Mouse (Mus musculus): ENCODE results near the gene Hes7. TPM values are rescaled to one million over a fixed set of nuclear protein-coding genes. Genes with fewer than 3 reads are reported as not detected.

Gene Hes7
- polyA plus RNA-seq (2014; fragmentation: Illumina TruSeq; extraction: RNeasy Lipid Tissue Mini Kit (QIAGEN cat#74804)) = not detected

DNA sequence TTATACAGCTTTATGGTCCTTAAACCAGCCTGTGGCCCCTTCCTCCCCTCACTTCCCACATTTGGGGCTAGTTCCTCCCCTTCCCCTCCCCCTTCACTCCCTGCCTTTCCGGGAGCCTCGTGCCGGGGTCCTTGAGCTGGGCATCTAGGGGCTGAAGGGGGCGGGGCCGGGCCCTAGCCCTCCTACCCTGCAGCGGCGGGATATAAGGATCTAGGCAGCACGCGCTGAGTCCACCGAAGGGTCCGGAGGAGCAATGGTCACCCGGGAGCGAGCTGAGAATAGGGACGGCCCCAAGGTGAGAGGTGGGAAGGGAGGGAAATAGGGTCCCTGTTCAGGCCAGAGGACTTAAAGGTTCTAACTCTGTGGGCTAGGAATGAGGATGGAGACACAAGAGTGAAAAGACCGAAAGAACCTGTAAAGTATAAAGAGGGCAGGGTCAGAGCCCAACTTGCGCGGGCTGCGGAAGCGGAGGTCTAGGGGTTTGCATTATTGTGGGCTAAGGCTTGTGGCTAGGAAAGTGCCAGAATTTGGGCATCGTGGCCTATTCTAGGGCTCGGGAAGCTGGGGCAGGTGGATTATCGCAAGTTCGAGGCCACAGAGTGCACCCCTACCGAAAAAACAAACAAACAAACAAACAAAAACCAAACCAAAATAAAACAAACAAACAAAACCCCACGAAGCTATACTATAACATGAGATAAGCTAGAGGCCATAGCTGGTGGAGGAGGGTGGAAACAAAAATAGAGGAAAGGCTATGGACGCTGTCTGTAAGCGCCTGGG is at the start of gene Hes7:
Hes7 (plus strand) TSS at position 184 of the 780 bp plus-strand sequence.

DNA sequence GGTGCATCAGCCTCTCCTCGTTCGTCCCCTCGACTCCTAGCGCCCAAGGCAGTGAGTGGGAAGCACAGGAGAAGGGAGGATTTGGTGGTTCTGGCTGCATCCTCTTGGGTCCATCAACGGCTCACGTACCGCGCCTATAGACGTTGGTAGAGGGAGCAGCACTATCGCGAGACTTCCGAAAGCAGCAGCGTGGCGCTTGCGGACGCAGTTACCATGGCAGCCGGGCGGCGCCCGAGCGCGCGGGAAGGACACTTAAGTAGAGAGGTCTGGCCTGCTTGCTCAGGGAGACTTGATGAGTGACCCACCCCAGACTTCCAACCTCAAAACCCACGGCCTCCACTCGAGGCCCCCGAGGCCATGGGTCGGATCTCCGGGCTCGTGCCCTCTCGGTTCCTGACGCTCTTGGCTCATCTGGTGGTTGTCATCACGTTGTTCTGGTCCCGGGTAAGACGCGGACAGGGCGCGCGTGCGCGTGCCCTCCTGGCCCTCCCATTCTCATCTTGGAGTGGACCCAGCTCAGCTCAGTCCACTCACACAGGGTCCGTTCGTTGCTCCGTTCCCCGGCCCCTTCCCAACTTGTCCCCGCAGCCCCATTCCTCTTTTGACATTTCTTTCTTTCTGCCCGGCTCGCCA is 49.5 kb upstream of the Hes7 start, which contains the start of gene Tmem107:
Tmem107 (plus strand) TSS at position 217 of the 633 bp plus-strand sequence.

GRCm38 (mm10) chr11:69088103-69088855 is 31.9 kb upstream of the Hes7 start, which contains the start of gene Vamp2:
Vamp2 (plus strand) TSS chr11:69088490.

GRCm38 (mm10) chr11:69094697-69095429 is 25.3 kb upstream of the Hes7 start, which contains the start of gene Per1:
Per1 (plus strand) TSS chr11:69095217.

DNA sequence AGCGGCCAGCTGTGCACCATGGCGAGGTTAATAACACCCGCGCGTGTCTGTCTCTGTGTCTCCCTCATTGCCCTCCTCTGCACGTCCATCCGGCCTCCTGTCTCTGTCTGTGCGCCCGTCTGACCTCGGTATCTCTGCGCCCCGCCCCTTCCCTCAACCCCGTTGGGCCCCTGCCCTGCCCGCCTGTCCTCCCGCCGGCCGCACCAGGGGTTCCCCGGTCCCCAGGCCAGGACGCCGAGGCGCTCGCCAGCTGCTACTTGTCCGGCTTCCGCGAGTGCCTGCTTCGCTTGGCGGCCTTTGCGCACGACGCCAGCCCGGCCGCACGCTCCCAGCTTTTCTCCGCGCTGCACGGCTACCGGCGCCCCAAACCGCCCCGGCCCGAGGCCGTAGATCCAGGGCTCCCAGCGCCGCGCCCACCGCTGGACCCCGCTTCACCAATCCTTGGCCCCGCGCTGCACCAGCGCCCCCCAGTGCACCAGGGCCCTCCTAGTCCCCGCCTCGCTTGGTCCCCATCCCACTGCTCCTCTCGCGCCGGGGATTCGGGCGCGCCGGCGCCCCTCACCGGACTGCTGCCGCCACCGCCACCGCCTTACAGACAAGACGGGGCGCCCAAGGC is 2.2 kb downstream of the Hes7 start, which contains the start of gene 9130213A22Rik:
9130213A22Rik (minus strand) TSS at position 254 of the 616 bp plus-strand sequence.

GRCm38 (mm10) chr11:69125852-69125918 is 5.5 kb downstream of the Hes7 start, which contains the start of gene Aloxe3:
Aloxe3 (plus strand) TSS chr11:69125896.

DNA sequence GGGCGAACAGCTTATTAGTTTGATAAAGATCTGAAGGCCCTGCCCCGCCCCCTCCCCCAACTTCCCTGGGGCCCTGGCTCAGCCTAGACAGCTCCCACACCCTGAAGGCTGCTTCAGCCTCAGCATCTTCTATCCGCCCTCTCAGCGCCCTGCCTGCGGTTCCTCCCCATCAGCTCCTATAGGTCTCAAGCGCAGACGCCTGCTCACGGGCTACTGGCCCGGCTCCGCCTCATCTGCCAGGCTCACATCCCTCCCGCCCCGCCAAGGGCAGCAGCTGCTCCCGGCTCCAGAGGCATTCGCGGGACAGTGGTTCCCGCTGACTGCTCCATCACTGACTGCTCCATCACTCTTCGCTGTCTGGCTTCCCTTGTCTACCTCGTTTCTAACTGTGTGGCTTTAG is 36.6 kb downstream of the Hes7 start, which contains the start of gene Alox12b:
Alox12b (plus strand) TSS at position 190 of the 400 bp plus-strand sequence.

Other genes with a start within 250 kb of the Hes7 start
- gene Ndel1, start 248.5 kb upstream of the Hes7 start, polyA plus RNA-seq (2014; fragmentation: Illumina TruSeq; extraction: RNeasy Lipid Tissue Mini Kit (QIAGEN cat#74804)) = 156 TPM
- not detected for gene Rnf222, start 231.9 kb upstream of the Hes7 start, polyA plus RNA-seq (2014; fragmentation: Illumina TruSeq; extraction: RNeasy Lipid Tissue Mini Kit (QIAGEN cat#74804))
- gene Rpl26, start 218.8 kb upstream of the Hes7 start, polyA plus RNA-seq (2014; fragmentation: Illumina TruSeq; extraction: RNeasy Lipid Tissue Mini Kit (QIAGEN cat#74804)) = 218 TPM
- not detected for gene Odf4, start 193.3 kb upstream of the Hes7 start, polyA plus RNA-seq (2014; fragmentation: Illumina TruSeq; extraction: RNeasy Lipid Tissue Mini Kit (QIAGEN cat#74804))
- 2.1 TPM for gene Arhgef15, start 162.9 kb upstream of the Hes7 start, polyA plus RNA-seq (2014; fragmentation: Illumina TruSeq; extraction: RNeasy Lipid Tissue Mini Kit (QIAGEN cat#74804))
- 60.6 TPM for gene Slc25a35, start 152.3 kb upstream of the Hes7 start, polyA plus RNA-seq (2014; fragmentation: Illumina TruSeq; extraction: RNeasy Lipid Tissue Mini Kit (QIAGEN cat#74804))
- gene Rangrf, start 145.2 kb upstream of the Hes7 start, polyA plus RNA-seq (2014; fragmentation: Illumina TruSeq; extraction: RNeasy Lipid Tissue Mini Kit (QIAGEN cat#74804)) = 5.8 TPM
- gene Pfas, start 111.9 kb upstream of the Hes7 start, polyA plus RNA-seq (2014; fragmentation: Illumina TruSeq; extraction: RNeasy Lipid Tissue Mini Kit (QIAGEN cat#74804)) = 12.1 TPM
- gene Ctc1, start 104.5 kb upstream of the Hes7 start, polyA plus RNA-seq (2014; fragmentation: Illumina TruSeq; extraction: RNeasy Lipid Tissue Mini Kit (QIAGEN cat#74804)) = 12.8 TPM
- 9.7 TPM for gene Aurkb, start 74.8 kb upstream of the Hes7 start, polyA plus RNA-seq (2014; fragmentation: Illumina TruSeq; extraction: RNeasy Lipid Tissue Mini Kit (QIAGEN cat#74804))
- 3.1 TPM for gene Borcs6, start 60.7 kb upstream of the Hes7 start, polyA plus RNA-seq (2014; fragmentation: Illumina TruSeq; extraction: RNeasy Lipid Tissue Mini Kit (QIAGEN cat#74804))
- 6.7 TPM for gene Tmem107, start 49.6 kb upstream of the Hes7 start, polyA plus RNA-seq (2014; fragmentation: Illumina TruSeq; extraction: RNeasy Lipid Tissue Mini Kit (QIAGEN cat#74804))
- 63.5 TPM for gene Vamp2, start 31.9 kb upstream of the Hes7 start, polyA plus RNA-seq (2014; fragmentation: Illumina TruSeq; extraction: RNeasy Lipid Tissue Mini Kit (QIAGEN cat#74804))
- 0.29 TPM for gene Per1, start 25.2 kb upstream of the Hes7 start, polyA plus RNA-seq (2014; fragmentation: Illumina TruSeq; extraction: RNeasy Lipid Tissue Mini Kit (QIAGEN cat#74804))
- gene 9130213A22Rik, start 2.2 kb downstream of the Hes7 start, polyA plus RNA-seq (2014; fragmentation: Illumina TruSeq; extraction: RNeasy Lipid Tissue Mini Kit (QIAGEN cat#74804)) = not detected
- not detected for gene Aloxe3, start 5.5 kb downstream of the Hes7 start, polyA plus RNA-seq (2014; fragmentation: Illumina TruSeq; extraction: RNeasy Lipid Tissue Mini Kit (QIAGEN cat#74804))
- not detected for gene Alox12b, start 36.6 kb downstream of the Hes7 start, polyA plus RNA-seq (2014; fragmentation: Illumina TruSeq; extraction: RNeasy Lipid Tissue Mini Kit (QIAGEN cat#74804))
- not detected for gene Alox8, start 77.4 kb downstream of the Hes7 start, polyA plus RNA-seq (2014; fragmentation: Illumina TruSeq; extraction: RNeasy Lipid Tissue Mini Kit (QIAGEN cat#74804))
- 0.97 TPM for gene Gucy2e, start 116.6 kb downstream of the Hes7 start, polyA plus RNA-seq (2014; fragmentation: Illumina TruSeq; extraction: RNeasy Lipid Tissue Mini Kit (QIAGEN cat#74804))
- 2.4 TPM for gene Cntrob, start 203.4 kb downstream of the Hes7 start, polyA plus RNA-seq (2014; fragmentation: Illumina TruSeq; extraction: RNeasy Lipid Tissue Mini Kit (QIAGEN cat#74804))
- 40.0 TPM for gene Trappc1, start 203.6 kb downstream of the Hes7 start, polyA plus RNA-seq (2014; fragmentation: Illumina TruSeq; extraction: RNeasy Lipid Tissue Mini Kit (QIAGEN cat#74804))
- 6.8 TPM for gene Kcnab3, start 205.9 kb downstream of the Hes7 start, polyA plus RNA-seq (2014; fragmentation: Illumina TruSeq; extraction: RNeasy Lipid Tissue Mini Kit (QIAGEN cat#74804))
- 15.5 TPM for gene Rnf227, start 220.1 kb downstream of the Hes7 start, polyA plus RNA-seq (2014; fragmentation: Illumina TruSeq; extraction: RNeasy Lipid Tissue Mini Kit (QIAGEN cat#74804))
- 13.1 TPM for gene Chd3, start 249.0 kb downstream of the Hes7 start, polyA plus RNA-seq (2014; fragmentation: Illumina TruSeq; extraction: RNeasy Lipid Tissue Mini Kit (QIAGEN cat#74804))